Mouse (Mus musculus) heart, adult 2 months (tissue): Measurements from ENCODE around the gene Rgl2.

Experiments
- CTCF ChIP-seq: fragments of 200-600 bp; IDR thresholded peaks from 2 replicates; pipeline ENCODE4 v1.8.1; 2022; ENCODE audit warnings: antibody characterized with exemption, mild to moderate bottlenecking, moderate library complexity
- EP300 ChIP-seq: fragments of 200-500 bp; IDR thresholded peaks from 2 replicates; pipeline ENCODE4 v1.6.1; 2011; ENCODE audit warnings: low read depth, low read length, control low read depth; ENCODE audit not compliant: insufficient read depth

GRCm38 (mm10) chr17:33932448-33932847, 3.1 kb downstream of the Rgl2 start:
- no peak for TF ChIP-seq CTCF
- no peak for TF ChIP-seq EP300
